Mouse (Mus musculus) R1 (cell line): ENCODE results near the gene Trim39.

Experiments
- DNase-seq: peaks from one replicate; pipeline ENCODE4 v3.0.0-alpha.2; 2018; ENCODE audit warnings: low read depth, low spot score

Gene Trim39

DNA sequence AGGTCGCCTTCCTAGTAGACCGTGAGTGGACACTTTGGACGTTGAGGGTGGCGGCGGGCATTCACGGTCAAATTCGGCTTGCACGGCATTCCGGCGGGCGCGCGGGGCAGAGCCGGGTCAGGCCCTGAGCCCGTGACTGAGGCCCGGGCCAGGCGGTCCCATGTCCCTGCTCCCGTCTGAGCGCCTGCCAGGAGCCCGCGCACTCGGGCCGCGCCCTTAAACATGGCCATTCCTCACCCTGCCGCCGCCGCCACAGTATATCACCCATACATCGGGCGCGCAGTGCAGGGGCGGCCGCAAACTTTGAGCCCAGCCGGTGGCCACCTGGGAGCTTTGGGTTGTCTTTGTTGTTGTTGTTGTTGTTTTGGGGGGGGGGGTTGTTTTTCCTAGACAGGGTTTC lies 23.2 kb downstream of the Trim39 start:
- DNase-seq: peak; percentile 42

DNA sequence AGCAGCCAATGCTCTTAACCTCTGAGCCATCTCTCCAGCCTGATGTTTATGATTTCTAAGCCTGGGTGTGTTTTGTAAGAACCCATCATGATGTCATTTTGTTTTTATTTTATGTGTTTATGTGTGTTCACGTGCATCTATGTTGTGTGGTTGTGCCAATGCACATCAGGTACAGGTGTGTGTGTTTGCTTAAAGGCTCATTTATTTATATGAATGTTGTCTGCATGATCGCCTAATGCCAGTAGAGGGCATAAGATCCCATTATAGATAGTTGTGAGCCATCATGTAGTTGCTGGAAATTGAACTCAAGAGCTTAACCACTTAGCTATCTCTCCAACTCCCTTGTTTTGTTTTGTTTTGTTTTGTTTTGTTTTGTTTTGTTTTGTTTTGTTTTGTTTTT lies 26.3 kb downstream of the Trim39 start:
- no peak for DNase-seq

DNA sequence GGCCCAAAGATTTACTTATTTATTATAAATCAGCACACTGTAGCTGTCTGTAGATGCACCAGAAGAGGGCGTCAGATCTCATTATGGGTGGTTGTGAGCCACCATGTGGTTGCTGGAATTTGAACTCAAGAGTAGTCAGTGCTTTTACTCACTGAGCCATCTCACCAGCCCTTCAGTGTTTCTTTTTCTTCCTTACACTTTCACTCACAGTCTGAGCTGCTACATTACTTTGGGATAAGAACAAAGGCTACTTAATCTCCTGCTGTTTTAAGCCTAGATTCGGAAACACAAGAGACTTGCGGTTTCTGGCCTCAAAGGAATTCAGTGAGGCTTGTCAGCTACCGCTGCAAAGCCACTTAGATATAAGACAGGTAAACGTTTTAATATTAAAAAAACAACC lies 28.0 kb downstream of the Trim39 start:
- DNase-seq: peak; percentile 92

DNA sequence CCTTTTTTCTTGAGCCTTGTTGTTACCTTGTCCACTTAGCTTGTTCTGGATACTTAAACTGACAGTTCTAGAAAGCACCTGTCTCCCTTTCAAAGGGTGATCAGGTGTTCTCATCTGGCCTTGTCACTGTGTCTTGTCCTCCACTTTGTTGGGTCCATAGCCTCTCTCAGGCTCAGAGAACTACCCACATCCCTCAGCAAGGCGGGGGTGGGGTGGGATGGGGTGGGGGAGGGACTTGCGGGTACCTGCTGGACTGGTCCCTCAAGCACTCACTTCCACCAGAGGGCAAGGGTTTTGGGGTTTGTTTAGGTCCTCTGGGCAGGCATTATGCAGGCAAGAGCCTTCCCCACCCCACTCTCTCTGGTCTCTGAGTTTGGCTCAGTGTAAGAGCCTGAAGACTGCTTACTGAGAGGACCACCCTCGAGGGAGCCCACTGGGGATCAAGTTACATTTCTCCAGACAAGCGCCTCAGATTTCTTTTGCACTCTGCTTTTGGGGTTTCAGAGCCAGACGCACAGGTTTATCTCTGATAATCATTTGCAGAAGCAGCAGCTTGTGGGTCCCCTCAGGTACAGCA lies 31.3 kb downstream of the Trim39 start:
- no peak for DNase-seq

DNA sequence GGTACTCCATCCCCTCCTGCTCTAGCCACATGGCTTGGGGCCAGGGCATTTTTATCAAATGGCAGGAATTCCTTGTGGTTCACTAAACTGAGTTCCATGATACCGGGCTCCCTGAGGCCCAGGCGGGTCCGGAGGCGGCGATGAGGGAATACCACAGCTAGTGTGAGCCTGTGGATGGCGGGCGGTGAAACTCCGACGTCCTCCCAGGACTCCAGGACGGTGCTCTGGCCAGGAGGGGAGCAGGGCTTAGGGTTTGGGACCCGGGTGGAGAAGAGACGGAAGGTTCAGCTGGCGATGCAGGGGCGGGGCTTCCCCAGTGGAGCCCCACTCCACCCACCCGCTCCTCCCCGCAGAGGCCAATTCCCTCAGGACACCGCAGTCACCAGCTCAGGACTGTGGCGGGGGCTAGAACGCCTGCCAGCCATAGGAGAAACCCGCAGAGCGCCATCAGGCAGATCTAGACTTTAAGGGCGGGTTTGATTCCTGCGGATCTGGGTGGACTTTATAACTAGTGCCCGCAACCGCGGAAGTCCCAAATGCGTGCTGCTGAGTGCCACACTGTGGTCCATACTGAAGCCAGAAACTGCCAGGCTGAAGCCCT lies 34.6 kb downstream of the Trim39 start:
- peak; percentile 82 for DNase-seq

DNA sequence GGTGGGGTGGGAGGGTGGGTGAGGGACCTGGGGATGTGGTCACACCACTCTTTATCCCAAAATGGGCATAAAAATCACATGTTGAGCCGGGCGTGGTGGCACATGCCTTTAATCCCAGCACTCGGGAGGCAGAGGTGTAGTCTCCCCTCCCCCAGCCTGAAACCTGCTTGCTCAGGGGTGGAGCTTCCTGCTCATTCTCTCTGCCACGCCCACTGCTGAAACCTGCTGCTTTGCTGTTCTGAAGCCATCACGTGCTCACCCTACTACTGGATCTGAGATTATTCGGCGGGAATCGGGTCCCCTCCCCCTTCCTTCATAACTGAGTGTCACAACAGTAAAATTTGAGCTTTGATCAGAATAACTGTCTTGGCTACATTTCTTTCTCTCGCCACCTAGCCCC lies 36.7 kb downstream of the Trim39 start:
- DNase-seq: peak; percentile 34

DNA sequence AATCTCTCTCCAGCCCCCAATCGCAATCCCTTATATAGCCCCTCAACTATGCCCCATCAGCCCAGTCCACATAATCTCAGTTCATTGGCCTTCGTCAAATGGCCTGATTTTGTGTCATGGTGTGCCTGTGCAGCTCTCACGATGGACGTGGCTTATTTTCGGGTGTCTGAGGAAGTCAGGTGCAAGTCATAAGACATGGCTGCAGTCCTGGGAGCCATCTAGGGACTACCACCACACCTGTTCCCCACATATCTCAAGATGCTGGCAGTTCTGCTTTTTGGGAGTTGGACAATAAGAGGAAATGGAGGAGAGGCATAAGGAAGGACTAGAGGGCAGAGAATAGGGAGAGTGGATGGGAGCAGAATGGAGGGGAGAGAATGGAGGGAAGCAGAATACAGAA lies 38.5 kb downstream of the Trim39 start:
- no peak for DNase-seq

DNA sequence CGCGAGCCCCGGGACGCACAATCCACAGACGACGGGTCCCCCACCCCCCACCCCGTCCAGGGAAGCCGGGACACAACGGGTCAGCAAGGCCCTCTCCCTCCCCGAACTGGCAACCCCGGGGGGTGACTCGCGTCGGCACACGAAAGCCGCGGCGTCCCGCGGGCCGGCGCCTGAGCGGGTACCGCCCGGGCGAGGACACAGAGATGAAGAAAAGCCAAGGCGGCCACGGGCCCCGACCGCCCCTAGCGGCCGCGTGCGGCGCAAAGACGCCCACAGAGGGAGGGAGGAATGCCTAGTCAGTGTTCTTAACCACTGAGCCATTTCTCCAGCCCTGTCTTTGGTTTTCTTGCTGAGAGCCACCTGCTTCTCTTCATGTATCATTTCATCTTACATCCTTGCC lies 40.7 kb downstream of the Trim39 start:
- peak; percentile 95 for DNase-seq

DNA sequence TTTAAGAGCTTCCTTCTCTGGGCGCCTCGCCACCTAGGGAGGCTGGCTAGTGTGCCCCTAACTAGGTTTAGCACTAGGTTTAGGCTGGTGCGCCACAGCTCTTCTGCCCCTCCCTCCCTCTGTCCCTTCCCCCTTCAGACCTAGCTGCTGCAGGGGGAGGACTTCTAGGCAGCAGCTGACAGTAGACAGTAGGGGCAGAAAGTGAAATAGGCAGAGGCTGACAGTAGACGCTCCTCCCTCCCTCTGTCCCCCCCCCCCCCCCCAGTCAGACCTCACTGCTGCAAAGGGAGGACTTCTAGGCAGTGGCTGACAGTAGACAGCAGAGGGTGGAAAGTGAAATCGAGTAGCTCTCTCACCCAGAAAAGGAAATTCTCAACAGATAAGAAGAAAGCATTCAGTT lies 43.0 kb downstream of the Trim39 start:
- DNase-seq: no peak

DNA sequence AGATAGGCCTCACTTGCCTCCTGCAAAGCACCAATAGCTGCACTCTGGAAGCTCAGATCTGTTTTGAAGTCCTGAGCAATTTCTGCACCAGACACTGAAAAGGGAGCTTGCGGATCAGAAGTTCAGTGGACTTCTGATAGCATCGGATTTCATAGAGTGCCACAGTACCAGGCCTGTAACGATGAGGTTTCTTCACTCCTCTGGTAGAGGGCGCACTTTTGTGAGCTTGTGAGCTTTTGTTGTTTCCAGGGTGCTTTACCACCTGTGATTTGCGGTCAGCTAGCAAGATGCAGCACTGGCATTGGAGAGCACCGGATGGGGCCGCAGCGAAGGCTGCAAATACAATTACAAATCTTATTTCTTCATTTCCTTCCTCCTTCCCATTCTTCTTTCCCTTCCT lies 45.1 kb downstream of the Trim39 start:
- peak; percentile 56 for DNase-seq

DNA sequence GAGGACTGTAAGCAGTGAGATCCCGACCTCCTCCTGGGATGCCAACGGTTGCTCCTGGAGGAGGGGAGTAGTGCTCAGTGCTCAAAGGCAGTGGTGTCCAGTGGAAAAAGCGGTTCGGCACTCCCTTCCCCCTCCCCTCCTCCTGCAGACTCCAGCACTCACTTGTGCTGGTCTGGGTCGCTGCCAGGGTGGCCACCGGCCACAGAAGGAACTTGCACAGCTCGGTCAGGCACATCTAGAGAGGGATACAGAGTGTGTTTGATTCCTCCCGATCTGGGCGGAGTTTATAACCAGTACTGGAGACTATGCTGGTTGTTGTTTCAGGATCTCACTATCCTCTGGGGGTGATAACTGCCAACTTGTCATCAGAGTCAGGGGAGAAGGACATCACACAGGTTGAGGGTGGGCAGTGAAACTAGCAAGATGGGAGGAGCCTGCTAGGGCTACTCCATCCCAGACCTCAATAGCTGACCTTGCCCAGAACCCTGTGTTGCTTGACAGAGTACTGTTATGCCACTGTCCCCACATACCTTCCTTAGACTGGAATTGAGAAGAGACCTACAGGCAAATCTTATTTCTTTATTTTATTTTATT lies 46.7 kb downstream of the Trim39 start:
- DNase-seq: no peak

DNA sequence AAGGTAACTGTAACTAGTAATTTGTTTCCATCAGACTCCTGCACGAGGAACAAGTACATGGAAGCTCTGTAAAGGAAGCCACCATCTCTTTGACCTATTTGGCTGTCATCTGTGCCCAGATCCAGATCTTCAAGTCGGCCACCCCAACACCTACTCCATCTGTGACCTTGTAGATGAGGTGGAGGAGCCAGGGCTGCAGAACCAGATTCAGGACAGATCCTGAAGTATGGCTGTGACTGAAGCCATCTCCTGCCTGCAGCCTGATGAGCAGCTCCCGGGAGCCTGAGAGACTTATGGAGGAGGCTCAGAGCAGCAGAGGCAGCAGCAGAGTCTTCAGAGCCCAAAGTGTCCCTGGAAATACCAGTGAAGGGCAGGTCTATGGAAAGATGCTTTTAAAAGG lies 47.6 kb downstream of the Trim39 start:
- no peak for DNase-seq

DNA sequence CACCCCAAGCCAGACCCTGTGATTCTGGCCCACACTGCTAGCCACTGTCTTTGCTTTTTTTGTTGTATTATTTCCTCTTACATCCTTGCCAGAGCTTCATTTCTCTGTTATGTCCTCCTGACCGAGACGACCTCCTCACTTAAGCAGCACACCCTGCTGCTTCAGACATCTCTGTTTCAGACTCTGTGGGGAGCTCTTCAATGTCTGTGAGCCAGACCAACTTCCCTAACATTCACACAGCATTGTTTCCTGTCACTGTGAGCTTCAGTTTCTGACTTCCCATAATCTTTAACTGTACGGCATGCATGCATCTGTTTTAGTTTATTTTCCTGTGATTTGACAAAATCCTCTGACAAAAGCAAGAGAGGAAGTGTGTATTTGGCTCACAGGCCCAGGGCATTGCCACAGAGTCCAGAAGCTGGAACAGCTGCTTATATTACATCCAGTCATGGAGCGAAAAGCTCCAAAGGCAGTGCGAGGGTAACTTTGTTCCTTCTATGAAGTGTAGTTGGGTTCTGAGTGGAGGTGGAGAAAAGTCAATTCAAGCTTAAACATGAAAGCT lies 53.4 kb downstream of the Trim39 start:
- DNase-seq: no peak

DNA sequence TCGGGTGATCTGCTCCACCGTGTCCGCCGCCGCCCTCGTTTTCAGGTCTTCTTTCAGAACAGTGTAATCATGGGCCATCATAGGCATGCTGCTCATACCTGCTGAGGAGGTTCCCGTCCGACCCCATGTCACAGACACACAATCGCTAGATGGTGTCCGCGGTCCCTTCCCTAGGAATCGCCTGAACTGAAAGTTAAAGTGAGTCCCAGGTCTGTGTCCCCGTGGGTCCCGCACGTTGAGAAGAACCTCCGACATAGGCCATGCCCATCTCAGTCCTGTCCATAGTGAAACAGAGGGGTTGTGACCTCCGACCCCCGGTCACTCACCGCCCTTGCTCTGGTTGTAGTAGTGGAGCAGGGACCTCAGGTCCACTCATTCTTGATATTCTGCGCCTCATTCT lies 56.5 kb downstream of the Trim39 start:
- DNase-seq: no peak
